Mouse (Mus musculus): ENCODE measurements at regions not wholly inside any gene's neighbourhood (a gene's known extent, or its start where the extent isn't known, plus 50 kb on each side); places are given as distances from the start of the nearest gene placed in this dataset.

GRCm38 (mm10) chr4:56643999-56644962, 95.6 kb upstream of the Gm26657 start:
- Histone ChIP-seq H3K4me2 (0 out of 2 replicates have a peak overlapping the region, but pooled peaks have one; percentile 16), H3K36me3 (no peaks in the 10 kb centered on the region), H3K27me3 (replicated peaks) (no peaks in the 10 kb centered on the region), H3K9me3 (no peaks in the 10 kb centered on the region), H3K9ac (no peak overlapping the region), H3K27ac (peak overlapping the region; percentile 5; the same call in 1 of the 2 replicates), H3K4me3 (replicated peaks) (no peak overlapping the region), H3K4me1 (peaks cover 8% of the 10 kb centered on the region; the same call in 1 of the 2 replicates)
- 31% methylated on average over 20 of the region's 20 CpGs for WGBS
- no peak for ATAC-seq (ENCODE audit: insufficient read depth, low FRiP score, low read depth)

- H3K4me2 ChIP-seq, result no peak overlapping the region
- H3K27ac ChIP-seq, result peak overlapping the region; percentile 5; the same call in 1 of the 2 replicates
- H3K9me3 ChIP-seq, result no peaks in the 10 kb centered on the region
- peaks cover 15% of the 10 kb centered on the region; the same call in 1 of the 2 replicates for H3K4me1 ChIP-seq
- 69% methylated on average over 1 of the region's 1 CpGs for WGBS
- ATAC-seq (ENCODE audit: insufficient read depth, low FRiP score, low read depth), result no peak
- no peak overlapping the region for H3K4me3 ChIP-seq (replicated peaks)
- no peak overlapping the region for H3K9ac ChIP-seq
- no peaks in the 10 kb centered on the region for H3K27me3 ChIP-seq (replicated peaks)
- H3K36me3 ChIP-seq, result no peaks in the 10 kb centered on the region
Observed at GRCm38 (mm10) chr4:56643491-56643890, 96.4 kb upstream of the Gm26657 start.

GRCm38 (mm10) chr4:56639709-56640108, 100.2 kb upstream of the Gm26657 start:
- Histone ChIP-seq H3K4me1 (peaks cover 15% of the 10 kb centered on the region; the same call in 1 of the 2 replicates), H3K9ac (no peak overlapping the region), H3K27me3 (replicated peaks) (no peaks in the 10 kb centered on the region), H3K27ac (no peak overlapping the region), H3K36me3 (no peaks in the 10 kb centered on the region), H3K4me2 (no peak overlapping the region), H3K9me3 (no peaks in the 10 kb centered on the region), H3K4me3 (replicated peaks) (no peak overlapping the region)
- WGBS, result 44% methylated on average over 4 of the region's 4 CpGs
- ATAC-seq (ENCODE audit: insufficient read depth, low FRiP score, low read depth), result no peak

GRCm38 (mm10) chr4:56638704-56639478, 101.0 kb upstream of the Gm26657 start:
- Histone ChIP-seq H3K27me3 (replicated peaks) (no peaks in the 10 kb centered on the region), H3K27ac (peak overlapping the region; percentile 21; the same call in 1 of the 2 replicates), H3K4me2 (0 out of 2 replicates have a peak overlapping the region, but pooled peaks have one; percentile 21), H3K36me3 (no peaks in the 10 kb centered on the region), H3K9ac (no peak overlapping the region), H3K9me3 (no peaks in the 10 kb centered on the region), H3K4me1 (peaks cover 13% of the 10 kb centered on the region; the same call in 1 of the 2 replicates), H3K4me3 (replicated peaks) (no peak overlapping the region)
- 25% methylated on average over 14 of the region's 14 CpGs for WGBS
- no peak for ATAC-seq (ENCODE audit: insufficient read depth, low FRiP score, low read depth)

- Histone ChIP-seq H3K4me2 (no peak overlapping the region), H3K4me1 (peaks cover 8% of the 10 kb centered on the region; the same call in 1 of the 2 replicates), H3K9me3 (no peaks in the 10 kb centered on the region), H3K27ac (no peak overlapping the region), H3K9ac (no peak overlapping the region), H3K27me3 (replicated peaks) (no peaks in the 10 kb centered on the region), H3K4me3 (replicated peaks) (no peak overlapping the region), H3K36me3 (no peaks in the 10 kb centered on the region)
- no peak for ATAC-seq (ENCODE audit: insufficient read depth, low FRiP score, low read depth)
- 71% methylated on average over 1 of the region's 1 CpGs for WGBS
Observed at GRCm38 (mm10) chr4:56636265-56636664, 103.6 kb upstream of the Gm26657 start.

- Histone ChIP-seq H3K27ac (no peak overlapping the region), H3K4me1 (no peaks in the 10 kb centered on the region), H3K27me3 (replicated peaks) (no peaks in the 10 kb centered on the region), H3K9ac (no peak overlapping the region), H3K9me3 (no peaks in the 10 kb centered on the region), H3K36me3 (no peaks in the 10 kb centered on the region), H3K4me3 (replicated peaks) (no peak overlapping the region), H3K4me2 (no peak overlapping the region)
- 35% methylated on average over 4 of the region's 4 CpGs for WGBS
- ATAC-seq (ENCODE audit: insufficient read depth, low FRiP score, low read depth), result no peak
Observed at GRCm38 (mm10) chr4:56633528-56633927, 106.3 kb upstream of the Gm26657 start.

- H3K27me3 ChIP-seq (replicated peaks), result no peaks in the 10 kb centered on the region
- H3K9ac ChIP-seq, result no peak overlapping the region
- no peak overlapping the region for H3K27ac ChIP-seq
- ATAC-seq (ENCODE audit: insufficient read depth, low FRiP score, low read depth), result no peak
- no peak overlapping the region for H3K4me2 ChIP-seq
- no peaks in the 10 kb centered on the region for H3K36me3 ChIP-seq
- no peaks in the 10 kb centered on the region for H3K4me1 ChIP-seq
- WGBS, result 62% methylated on average over 6 of the region's 6 CpGs
- no peak overlapping the region for H3K4me3 ChIP-seq (replicated peaks)
- no peaks in the 10 kb centered on the region for H3K9me3 ChIP-seq
Observed at GRCm38 (mm10) chr4:56630251-56630650, 109.6 kb upstream of the Gm26657 start.

GRCm38 (mm10) chr4:56627206-56627605, 112.7 kb upstream of the Gm26657 start:
- Histone ChIP-seq H3K27me3 (replicated peaks) (no peaks in the 10 kb centered on the region), H3K4me2 (no peak overlapping the region), H3K9ac (no peak overlapping the region), H3K4me3 (replicated peaks) (no peak overlapping the region), H3K27ac (no peak overlapping the region), H3K36me3 (no peaks in the 10 kb centered on the region), H3K9me3 (no peaks in the 10 kb centered on the region), H3K4me1 (no peaks in the 10 kb centered on the region)
- ATAC-seq (ENCODE audit: insufficient read depth, low FRiP score, low read depth), result no peak
- 74% methylated on average over 7 of the region's 7 CpGs for WGBS

GRCm38 (mm10) chr4:56621782-56622181, 118.1 kb upstream of the Gm26657 start:
- Histone ChIP-seq H3K4me2 (no peak overlapping the region), H3K9ac (no peak overlapping the region), H3K27ac (no peak overlapping the region; the same call in 1 of the 2 replicates), H3K27me3 (replicated peaks) (no peaks in the 10 kb centered on the region), H3K36me3 (no peaks in the 10 kb centered on the region), H3K9me3 (no peaks in the 10 kb centered on the region), H3K4me1 (no peaks in the 10 kb centered on the region), H3K4me3 (replicated peaks) (no peak overlapping the region)
- 72% methylated on average over 4 of the region's 4 CpGs for WGBS
- ATAC-seq (ENCODE audit: insufficient read depth, low FRiP score, low read depth), result no peak

- H3K4me2 ChIP-seq, result no peak overlapping the region
- H3K27ac ChIP-seq, result no peak overlapping the region
- no peak overlapping the region for H3K4me3 ChIP-seq (replicated peaks)
- 79% methylated on average over 1 of the region's 1 CpGs for WGBS
- H3K9ac ChIP-seq, result no peak overlapping the region
- no peaks in the 10 kb centered on the region for H3K36me3 ChIP-seq
- no peaks in the 10 kb centered on the region for H3K4me1 ChIP-seq
- no peak; the same call in 1 of the 2 replicates for ATAC-seq (ENCODE audit: insufficient read depth, low FRiP score, low read depth)
- no peaks in the 10 kb centered on the region for H3K9me3 ChIP-seq
- H3K27me3 ChIP-seq (replicated peaks), result no peaks in the 10 kb centered on the region
Observed at GRCm38 (mm10) chr4:56621356-56621755, 118.5 kb upstream of the Gm26657 start.

- no peak for ATAC-seq (ENCODE audit: insufficient read depth, low FRiP score, low read depth)
- no peak overlapping the region for H3K27ac ChIP-seq
- 85% methylated on average over 7 of the region's 7 CpGs for WGBS
Observed at GRCm38 (mm10) chr4:56620628-56621027, 119.2 kb upstream of the Gm26657 start.

GRCm38 (mm10) chr4:56619803-56620202, 120.1 kb upstream of the Gm26657 start:
- H3K27me3 ChIP-seq (replicated peaks), result no peaks in the 10 kb centered on the region
- H3K4me1 ChIP-seq, result no peaks in the 10 kb centered on the region
- no peak overlapping the region for H3K4me3 ChIP-seq (replicated peaks)
- H3K9ac ChIP-seq, result no peak overlapping the region
- no peak for ATAC-seq (ENCODE audit: insufficient read depth, low FRiP score, low read depth)
- no peaks in the 10 kb centered on the region for H3K9me3 ChIP-seq
- no peak overlapping the region for H3K27ac ChIP-seq
- H3K36me3 ChIP-seq, result no peaks in the 10 kb centered on the region
- H3K4me2 ChIP-seq, result no peak overlapping the region

More at GRCm38 (mm10) chr4:56620628-56621027, 119.2 kb upstream of the Gm26657 start:
- Histone ChIP-seq H3K36me3 (no peaks in the 10 kb centered on the region), H3K9ac (no peak overlapping the region), H3K9me3 (no peaks in the 10 kb centered on the region), H3K4me3 (replicated peaks) (no peak overlapping the region), H3K27me3 (replicated peaks) (no peaks in the 10 kb centered on the region), H3K4me1 (no peaks in the 10 kb centered on the region), H3K4me2 (no peak overlapping the region)
